Mouse (Mus musculus): ENCODE results near the gene Gm21994. TPM values are rescaled to one million over a fixed set of nuclear protein-coding genes. Genes with fewer than 3 reads are reported as not detected.
"Not testable (repeated sequence)": the region's sequence is repeated elsewhere in the genome, so short reads cannot be mapped to it uniquely, and the experiment has no call there.

Gm21994 gene
- 5.4 and 6.6 TPM in 2 replicates for polyA plus RNA-seq (2014; fragmentation: Nextera tagmentation; extraction: Ambion mirVana)

GRCm38 (mm10) chr2:150255491-150255890 lies at the start of gene Gm21994:
Gene Gm21994, minus strand, starts transcription at chr2:150255591.
- H3K36me3 ChIP-seq (ENCODE audit: control insufficient read depth, insufficient read depth, low read length); H3K27ac ChIP-seq (ENCODE audit: low read depth, low read length); H3K4me2 ChIP-seq (replicated peaks; ENCODE audit: low read depth, low read length); H3K4me1 ChIP-seq (ENCODE audit: control insufficient read depth, insufficient read depth, low read length); H3K27me3 ChIP-seq (ENCODE audit: control insufficient read depth, insufficient read depth, low read length); ATAC-seq (ENCODE audit: low FRiP score, low TSS enrichment); H3K9me3 ChIP-seq (ENCODE audit: control insufficient read depth, low read length); H3K9ac ChIP-seq (ENCODE audit: low read depth, low read length); H3K4me3 ChIP-seq (ENCODE audit: low read length): not testable (repeated sequence)
- 60% methylated on average over 2 of the region's 2 CpGs for WGBS

GRCm38 (mm10) chr2:150299096-150299495 lies 43.7 kb upstream of the Gm21994 start:
- H3K4me2 ChIP-seq (replicated peaks; ENCODE audit: low read depth, low read length): no peak overlapping the region
- H3K36me3 ChIP-seq (ENCODE audit: control insufficient read depth, insufficient read depth, low read length): no peaks in the 10 kb centered on the region
- H3K27me3 ChIP-seq (ENCODE audit: control insufficient read depth, insufficient read depth, low read length): no peaks in the 10 kb centered on the region
- no peaks in the 10 kb centered on the region for H3K4me1 ChIP-seq (ENCODE audit: control insufficient read depth, insufficient read depth, low read length)
- WGBS: 62% methylated on average over 1 of the region's 1 CpGs
- H3K9me3 ChIP-seq (ENCODE audit: control insufficient read depth, low read length): no peaks in the 10 kb centered on the region
- H3K27ac ChIP-seq (ENCODE audit: low read depth, low read length): no peak overlapping the region
- no peak for ATAC-seq (ENCODE audit: low FRiP score, low TSS enrichment)
- H3K4me3 ChIP-seq (ENCODE audit: low read length): no peak overlapping the region
- no peak overlapping the region for H3K9ac ChIP-seq (ENCODE audit: low read depth, low read length)

GRCm38 (mm10) chr2:150293669-150294068 lies 38.3 kb upstream of the Gm21994 start:
- Histone ChIP-seq H3K27me3 (ENCODE audit: control insufficient read depth, insufficient read depth, low read length) (no peaks in the 10 kb centered on the region), H3K4me2 (replicated peaks; ENCODE audit: low read depth, low read length) (no peak overlapping the region), H3K36me3 (ENCODE audit: control insufficient read depth, insufficient read depth, low read length) (no peaks in the 10 kb centered on the region), H3K27ac (ENCODE audit: low read depth, low read length) (no peak overlapping the region), H3K4me1 (ENCODE audit: control insufficient read depth, insufficient read depth, low read length) (no peaks in the 10 kb centered on the region), H3K9ac (ENCODE audit: low read depth, low read length) (no peak overlapping the region), H3K9me3 (ENCODE audit: control insufficient read depth, low read length) (no peaks in the 10 kb centered on the region), H3K4me3 (ENCODE audit: low read length) (no peak overlapping the region)
- no peak for ATAC-seq (ENCODE audit: low FRiP score, low TSS enrichment)
- WGBS: 83% methylated on average over 6 of the region's 6 CpGs

- not testable (repeated sequence) for H3K4me2 ChIP-seq (replicated peaks; ENCODE audit: low read depth, low read length); H3K9me3 ChIP-seq (ENCODE audit: control insufficient read depth, low read length); H3K4me3 ChIP-seq (ENCODE audit: low read length); H3K9ac ChIP-seq (ENCODE audit: low read depth, low read length); H3K27ac ChIP-seq (ENCODE audit: low read depth, low read length); ATAC-seq (ENCODE audit: low FRiP score, low TSS enrichment); H3K4me1 ChIP-seq (ENCODE audit: control insufficient read depth, insufficient read depth, low read length); H3K36me3 ChIP-seq (ENCODE audit: control insufficient read depth, insufficient read depth, low read length); H3K27me3 ChIP-seq (ENCODE audit: control insufficient read depth, insufficient read depth, low read length)
- 90% methylated on average over 4 of the region's 4 CpGs for WGBS
These were observed 1.9 kb upstream of the Gm21994 start, which contains the start of gene Gm14124 for GRCm38 (mm10) chr2:150257291-150257690. Gene Gm14124, plus strand, starts transcription at chr2:150257517.

- not testable (repeated sequence) for H3K36me3 ChIP-seq (ENCODE audit: control insufficient read depth, insufficient read depth, low read length); ATAC-seq (ENCODE audit: low FRiP score, low TSS enrichment); H3K27ac ChIP-seq (ENCODE audit: low read depth, low read length); H3K4me1 ChIP-seq (ENCODE audit: control insufficient read depth, insufficient read depth, low read length); H3K9me3 ChIP-seq (ENCODE audit: control insufficient read depth, low read length); H3K4me3 ChIP-seq (ENCODE audit: low read length); H3K4me2 ChIP-seq (replicated peaks; ENCODE audit: low read depth, low read length); H3K9ac ChIP-seq (ENCODE audit: low read depth, low read length); H3K27me3 ChIP-seq (ENCODE audit: control insufficient read depth, insufficient read depth, low read length)
- 77% methylated on average over 2 of the region's 2 CpGs for WGBS
These were observed 1.5 kb upstream of the Gm21994 start for GRCm38 (mm10) chr2:150256861-150257260.

GRCm38 (mm10) chr2:150243211-150243610 lies 12.2 kb downstream of the Gm21994 start:
- Histone ChIP-seq H3K4me2 (replicated peaks; ENCODE audit: low read depth, low read length) (no peak overlapping the region), H3K36me3 (ENCODE audit: control insufficient read depth, insufficient read depth, low read length) (peaks cover 1% of the 10 kb centered on the region; the same call in 1 of the 2 replicates), H3K9me3 (ENCODE audit: control insufficient read depth, low read length) (peaks cover 18% of the 10 kb centered on the region), H3K27me3 (ENCODE audit: control insufficient read depth, insufficient read depth, low read length) (no peaks in the 10 kb centered on the region), H3K4me1 (ENCODE audit: control insufficient read depth, insufficient read depth, low read length) (no peaks in the 10 kb centered on the region), H3K27ac (ENCODE audit: low read depth, low read length) (no peak overlapping the region), H3K4me3 (ENCODE audit: low read length) (no peak overlapping the region), H3K9ac (ENCODE audit: low read depth, low read length) (no peak overlapping the region)
- 90% methylated on average over 2 of the region's 2 CpGs for WGBS
- no peak for ATAC-seq (ENCODE audit: low FRiP score, low TSS enrichment)

- H3K9ac ChIP-seq (ENCODE audit: low read depth, low read length); H3K9me3 ChIP-seq (ENCODE audit: control insufficient read depth, low read length); H3K27me3 ChIP-seq (ENCODE audit: control insufficient read depth, insufficient read depth, low read length); H3K27ac ChIP-seq (ENCODE audit: low read depth, low read length); H3K36me3 ChIP-seq (ENCODE audit: control insufficient read depth, insufficient read depth, low read length); H3K4me2 ChIP-seq (replicated peaks; ENCODE audit: low read depth, low read length); H3K4me3 ChIP-seq (ENCODE audit: low read length); H3K4me1 ChIP-seq (ENCODE audit: control insufficient read depth, insufficient read depth, low read length); ATAC-seq (ENCODE audit: low FRiP score, low TSS enrichment): not testable (repeated sequence)
These were observed 32.1 kb downstream of the Gm21994 start for GRCm38 (mm10) chr2:150223263-150223662.

GRCm38 (mm10) chr2:150218363-150218725 lies 37.0 kb downstream of the Gm21994 start:
- Histone ChIP-seq H3K4me3 (ENCODE audit: low read length) (peak overlapping the region; percentile 37), H3K9ac (ENCODE audit: low read depth, low read length) (peak overlapping the region; percentile 50; the same call in 1 of the 2 replicates), H3K27ac (ENCODE audit: low read depth, low read length) (peak overlapping the region; percentile 62; the same call in 1 of the 2 replicates), H3K4me2 (replicated peaks; ENCODE audit: low read depth, low read length) (peak overlapping the region; percentile 31)
- H3K36me3 ChIP-seq (ENCODE audit: control insufficient read depth, insufficient read depth, low read length); H3K27me3 ChIP-seq (ENCODE audit: control insufficient read depth, insufficient read depth, low read length); H3K4me1 ChIP-seq (ENCODE audit: control insufficient read depth, insufficient read depth, low read length); H3K9me3 ChIP-seq (ENCODE audit: control insufficient read depth, low read length); ATAC-seq (ENCODE audit: low FRiP score, low TSS enrichment): not testable (repeated sequence)
- 2% methylated on average over 2 of the region's 4 CpGs for WGBS

GRCm38 (mm10) chr2:150217600-150218362 lies 37.6 kb downstream of the Gm21994 start, which contains the start of gene Zfp937:
Gene Zfp937, plus strand, starts transcription at chr2:150218073.
- H3K36me3 ChIP-seq (ENCODE audit: control insufficient read depth, insufficient read depth, low read length); H3K4me1 ChIP-seq (ENCODE audit: control insufficient read depth, insufficient read depth, low read length); H3K9me3 ChIP-seq (ENCODE audit: control insufficient read depth, low read length); H3K27me3 ChIP-seq (ENCODE audit: control insufficient read depth, insufficient read depth, low read length): not testable (repeated sequence)
- Histone ChIP-seq H3K4me2 (replicated peaks; ENCODE audit: low read depth, low read length) (peak within 1 kb of the TSS; percentile 39), H3K27ac (ENCODE audit: low read depth, low read length) (peak within 1 kb of the TSS; percentile 62; the same call in 1 of the 2 replicates), H3K9ac (ENCODE audit: low read depth, low read length) (peak within 1 kb of the TSS; percentile 50; the same call in 1 of the 2 replicates), H3K4me3 (ENCODE audit: low read length) (peak within 1 kb of the TSS; percentile 37)
- ATAC-seq (ENCODE audit: low FRiP score, low TSS enrichment): peak; percentile 100
- WGBS: 0% methylated on average over 15 of the region's 15 CpGs

Data from kidney, embryonic 14.5 days (tissue).